Mouse (Mus musculus): Measurements from ENCODE around the gene Lrp1.

Gene Lrp1

GRCm38 (mm10) chr10:127557397-127557796, 63.6 kb downstream of the Lrp1 start:
- DNase-seq (ENCODE audit: low spot score in 2 of 2) = no peak

- DNase-seq (ENCODE audit: low spot score in 2 of 2) = no peak
Measured at GRCm38 (mm10) chr10:127555703-127556102, 65.2 kb downstream of the Lrp1 start.

GRCm38 (mm10) chr10:127549892-127550291, 71.1 kb downstream of the Lrp1 start:
- no peak for DNase-seq (ENCODE audit: low spot score in 2 of 2)

GRCm38 (mm10) chr10:127548236-127548635, 72.7 kb downstream of the Lrp1 start:
- DNase-seq (ENCODE audit: low spot score in 2 of 2) = no peak

GRCm38 (mm10) chr10:127546505-127546904, 74.4 kb downstream of the Lrp1 start:
- no peak for DNase-seq (ENCODE audit: low spot score in 2 of 2)

GRCm38 (mm10) chr10:127544375-127544774, 76.6 kb downstream of the Lrp1 start:
- DNase-seq (ENCODE audit: low spot score in 2 of 2) = no peak

GRCm38 (mm10) chr10:127543916-127544315, 77.0 kb downstream of the Lrp1 start:
- DNase-seq (ENCODE audit: low spot score in 2 of 2) = no peak

GRCm38 (mm10) chr10:127542720-127543119, 78.2 kb downstream of the Lrp1 start:
- no peak for DNase-seq (ENCODE audit: low spot score in 2 of 2)

GRCm38 (mm10) chr10:127542084-127542483, 78.9 kb downstream of the Lrp1 start:
- no peak for DNase-seq (ENCODE audit: low spot score in 2 of 2)

GRCm38 (mm10) chr10:127541510-127541909, 79.4 kb downstream of the Lrp1 start:
- no peak for DNase-seq (ENCODE audit: low spot score in 2 of 2)

- DNase-seq (ENCODE audit: low spot score in 2 of 2) = peak; percentile 45 to 64
Measured at GRCm38 (mm10) chr10:127537854-127538583, 82.9 kb downstream of the Lrp1 start.

GRCm38 (mm10) chr10:127536586-127537314, 84.2 kb downstream of the Lrp1 start:
- no peak for DNase-seq (ENCODE audit: low spot score in 2 of 2)

GRCm38 (mm10) chr10:127534929-127535384, 86.0 kb downstream of the Lrp1 start:
- DNase-seq (ENCODE audit: low spot score in 2 of 2) = no peak

GRCm38 (mm10) chr10:127534036-127534928, 86.7 kb downstream of the Lrp1 start, which contains the start of gene Nxph4:
Gene Nxph4, minus strand, starts transcription at chr10:127534559.
- no peak for DNase-seq (ENCODE audit: low spot score in 2 of 2)

GRCm38 (mm10) chr10:127531548-127531947, 89.4 kb downstream of the Lrp1 start:
- DNase-seq (ENCODE audit: low spot score in 2 of 2) = no peak

GRCm38 (mm10) chr10:127530945-127531344, 90.0 kb downstream of the Lrp1 start:
- no peak for DNase-seq (ENCODE audit: low spot score in 2 of 2)

GRCm38 (mm10) chr10:127527481-127527880, 93.5 kb downstream of the Lrp1 start:
- DNase-seq (ENCODE audit: low spot score in 2 of 2) = no peak

GRCm38 (mm10) chr10:127526681-127527080, 94.3 kb downstream of the Lrp1 start:
- DNase-seq (ENCODE audit: low spot score in 2 of 2) = peak in 1 of 2 experiments; percentile 34

GRCm38 (mm10) chr10:127526048-127526447, 94.9 kb downstream of the Lrp1 start:
- no peak for DNase-seq (ENCODE audit: low spot score in 2 of 2)

- no peak for DNase-seq (ENCODE audit: low spot score in 2 of 2)
Measured at GRCm38 (mm10) chr10:127524646-127525255, 96.2 kb downstream of the Lrp1 start.

- DNase-seq (ENCODE audit: low spot score in 2 of 2) = peak; percentile 61 to 76
Measured at GRCm38 (mm10) chr10:127522088-127522581, 98.8 kb downstream of the Lrp1 start, which contains the start of gene Shmt2. Gene Shmt2, minus strand, starts transcription at chr10:127522444.
